Mouse (Mus musculus): ENCODE data around the gene Elk4.

DNA sequence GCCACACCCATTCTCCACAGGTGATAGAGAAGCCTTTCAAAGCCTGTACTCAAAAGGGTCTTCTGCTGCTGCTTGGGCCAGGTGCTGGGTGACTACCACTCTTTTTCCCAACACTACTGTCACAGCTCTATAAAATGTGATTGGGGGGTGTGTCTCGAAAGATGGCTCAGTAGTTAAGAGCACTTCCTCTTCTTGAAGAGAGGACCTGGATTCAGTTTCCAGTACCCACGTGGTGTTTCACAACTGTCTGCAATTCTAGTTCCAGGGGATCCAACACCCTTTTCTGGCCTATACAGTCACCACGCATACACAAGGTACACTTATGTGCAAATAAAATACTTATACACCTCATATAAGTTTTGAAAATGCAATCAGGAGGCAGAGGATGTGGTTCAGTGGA is 47.0 kb downstream of the Elk4 start:
- TF ChIP-seq CTCF (IDR thresholded peaks at IDR 0.05; ENCODE audit: insufficient read depth, low read length), result no peak
- TF ChIP-seq POLR2A (IDR thresholded peaks at IDR 0.05; ENCODE audit: borderline replicate concordance, extremely low read depth, low read depth, low read length), result no peak

Data from lung, adult 2 months (tissue).